Mouse (Mus musculus) embryo, embryonic 10.5 days (tissue): ENCODE measurements around the gene Ly75.

Experiments
- DNase-seq: peaks from one replicate; pipeline ENCODE4 v3.0.0-alpha.2; 2015; ENCODE audit warnings: low spot score

Ly75 gene

DNA sequence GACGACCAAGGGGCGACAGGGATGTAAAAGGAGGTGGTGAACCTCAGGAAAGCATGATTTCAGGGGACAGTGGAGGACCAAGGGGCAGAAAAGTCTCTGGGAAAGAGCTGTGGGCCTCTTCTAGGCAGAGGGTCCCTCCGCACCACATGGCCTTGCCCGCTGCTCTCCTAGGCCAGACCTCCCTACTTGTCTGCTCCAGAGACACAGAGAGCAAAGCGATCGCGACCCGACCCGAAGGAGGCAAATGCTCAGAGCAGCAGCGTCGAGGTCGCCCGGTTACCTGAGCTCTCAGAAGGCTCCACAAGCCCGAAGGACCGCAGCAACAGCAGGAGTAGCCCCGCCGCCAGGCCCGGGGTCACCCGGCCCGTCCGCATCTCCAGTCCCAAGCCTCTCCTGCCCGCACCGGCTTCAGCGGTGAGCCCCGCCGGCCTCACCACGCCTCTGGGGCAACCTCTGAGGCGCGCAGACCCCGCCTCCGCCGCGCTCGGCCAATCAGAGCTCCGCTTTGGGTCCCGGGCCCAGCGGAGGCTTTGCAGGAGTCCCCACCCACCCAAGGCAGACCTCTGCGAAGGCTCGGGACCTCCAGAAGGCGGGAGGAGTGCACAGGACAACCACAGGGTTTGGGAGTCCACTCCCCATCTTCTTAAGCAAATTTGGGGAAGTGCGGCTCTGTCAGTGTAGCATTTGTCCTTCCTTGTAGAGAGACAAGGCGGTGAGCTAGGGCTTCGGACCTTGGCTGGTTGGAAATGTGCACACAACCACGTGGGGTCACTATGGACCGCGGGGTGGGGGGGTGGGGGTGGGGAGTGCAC is at the start of gene Ly75:
Gene Ly75 (minus strand): TSS at position 446 of the 812 bp plus-strand sequence.
- DNase-seq: peak; percentile 95

DNA sequence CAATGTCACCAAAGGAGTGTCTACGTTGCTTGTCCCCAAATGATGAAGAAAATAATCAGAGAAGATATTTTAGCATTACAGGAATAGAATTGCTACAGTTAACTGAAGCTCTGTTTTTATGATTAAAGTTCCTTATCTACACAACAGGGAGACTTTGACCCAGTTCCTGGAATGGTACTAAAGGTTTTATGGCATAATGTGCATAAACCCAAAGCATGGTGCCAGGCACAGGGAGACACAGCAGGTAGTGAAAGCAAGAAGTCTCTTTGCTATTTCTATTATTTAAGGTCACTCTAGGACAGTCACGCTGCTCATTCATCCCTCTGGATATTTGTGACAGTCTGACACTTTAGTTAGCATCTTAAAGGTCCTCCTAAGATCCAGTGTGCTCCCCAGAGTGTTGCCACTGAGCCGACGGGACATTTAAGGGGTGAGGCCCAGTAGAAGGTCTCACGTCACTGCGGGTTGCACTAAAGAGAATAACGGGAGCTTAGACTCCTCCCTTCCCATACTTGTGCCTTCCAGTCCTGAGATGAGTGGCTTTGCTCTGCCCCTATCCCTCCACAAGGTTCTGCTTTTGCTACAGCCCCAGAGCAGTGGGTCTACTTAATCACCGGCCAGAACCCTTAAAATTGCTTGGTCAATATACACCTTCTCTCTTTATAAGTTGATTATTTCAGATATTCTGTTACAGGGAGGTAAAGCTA is 47.4 kb upstream of the Ly75 start:
- no peak for DNase-seq

DNA sequence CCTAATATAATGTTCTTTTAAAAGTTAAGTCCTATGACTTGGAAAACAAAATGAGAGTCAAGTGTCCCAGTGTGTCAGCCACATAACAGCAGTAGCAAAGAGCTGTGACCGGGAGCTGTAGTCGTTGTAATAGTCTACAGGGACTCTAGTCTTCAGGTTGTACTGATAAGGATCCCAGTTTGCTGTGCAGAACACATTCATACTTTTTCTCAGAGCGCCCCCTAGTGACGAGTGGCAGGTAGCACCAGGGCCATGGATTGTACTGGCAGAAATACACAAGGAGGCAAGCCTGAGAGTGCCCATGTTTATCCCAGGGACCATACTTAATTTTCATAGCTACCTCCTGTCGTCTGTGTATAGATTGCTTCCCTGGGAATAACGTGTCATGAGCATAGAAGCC is 35.0 kb upstream of the Ly75 start:
- DNase-seq: peak; percentile 90

DNA sequence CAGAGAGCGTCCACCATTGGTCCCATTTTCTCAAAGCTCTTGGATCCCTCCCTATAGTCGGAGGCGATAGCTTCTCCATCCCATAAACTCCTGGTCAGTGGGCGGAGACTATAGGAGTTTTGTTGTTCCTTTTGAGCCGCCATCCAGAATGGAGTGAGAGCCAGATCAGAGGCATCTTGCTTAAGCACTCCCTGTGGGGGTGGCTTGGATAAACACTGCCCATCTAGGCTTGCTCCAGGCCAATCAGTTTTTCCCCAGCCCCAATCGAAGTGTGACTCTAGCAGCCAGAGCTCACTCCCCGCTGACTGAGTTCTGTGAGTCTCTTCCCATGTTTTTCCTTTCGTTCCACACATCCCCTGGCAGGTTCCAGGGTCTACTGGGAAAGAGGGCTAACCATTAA is 31.2 kb upstream of the Ly75 start:
- DNase-seq: peak; percentile 34

DNA sequence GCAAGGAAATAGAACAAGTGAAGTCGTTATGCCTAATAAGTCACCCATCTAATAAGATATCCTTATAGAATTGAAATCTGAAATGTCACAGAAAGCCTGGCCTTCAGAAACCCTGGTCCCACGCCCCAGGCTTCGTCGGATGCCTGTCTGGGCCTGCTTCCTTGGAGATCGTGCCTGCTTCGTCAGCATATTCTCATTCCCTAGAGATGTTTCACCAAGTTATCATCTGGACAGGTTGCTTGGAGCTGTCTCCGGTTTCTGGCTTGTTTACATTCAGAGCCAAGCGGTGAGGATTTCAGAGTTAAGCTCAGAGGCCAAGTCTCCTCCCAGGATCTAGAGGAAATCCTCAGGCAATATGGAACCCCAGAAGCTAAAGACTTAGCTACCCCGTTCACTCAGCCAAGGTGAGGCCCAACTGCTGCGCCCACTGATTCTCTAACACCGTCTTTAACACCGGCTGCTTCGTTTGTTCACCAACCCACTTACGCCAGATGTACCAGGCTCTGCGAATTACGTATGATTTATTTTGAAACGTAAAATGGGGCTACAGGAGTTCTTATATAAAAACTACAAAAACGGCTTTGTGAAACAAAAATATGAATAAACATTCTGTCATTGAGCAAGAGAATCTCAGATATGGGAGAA is 30.0 kb upstream of the Ly75 start:
- peak; percentile 14 for DNase-seq

DNA sequence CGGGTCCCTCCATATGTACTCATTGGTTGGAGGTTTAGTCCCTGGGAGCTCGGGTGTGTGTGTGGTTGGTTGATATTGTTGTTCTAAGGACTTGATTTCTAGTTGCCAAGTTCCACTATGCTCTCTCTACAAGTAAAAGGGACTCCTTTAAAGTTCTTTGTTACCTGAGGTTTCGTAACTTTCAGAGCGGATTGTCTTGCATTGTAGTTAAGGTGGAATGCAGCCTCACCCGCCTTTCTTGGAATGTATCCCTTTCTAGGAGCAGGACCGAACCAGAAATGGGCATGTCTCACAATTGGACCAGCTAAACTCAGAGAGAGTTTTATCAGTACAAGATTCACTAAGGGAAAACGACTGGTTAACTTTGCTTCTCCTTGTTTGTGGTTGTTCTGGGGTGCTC is 28.1 kb upstream of the Ly75 start:
- no peak for DNase-seq

DNA sequence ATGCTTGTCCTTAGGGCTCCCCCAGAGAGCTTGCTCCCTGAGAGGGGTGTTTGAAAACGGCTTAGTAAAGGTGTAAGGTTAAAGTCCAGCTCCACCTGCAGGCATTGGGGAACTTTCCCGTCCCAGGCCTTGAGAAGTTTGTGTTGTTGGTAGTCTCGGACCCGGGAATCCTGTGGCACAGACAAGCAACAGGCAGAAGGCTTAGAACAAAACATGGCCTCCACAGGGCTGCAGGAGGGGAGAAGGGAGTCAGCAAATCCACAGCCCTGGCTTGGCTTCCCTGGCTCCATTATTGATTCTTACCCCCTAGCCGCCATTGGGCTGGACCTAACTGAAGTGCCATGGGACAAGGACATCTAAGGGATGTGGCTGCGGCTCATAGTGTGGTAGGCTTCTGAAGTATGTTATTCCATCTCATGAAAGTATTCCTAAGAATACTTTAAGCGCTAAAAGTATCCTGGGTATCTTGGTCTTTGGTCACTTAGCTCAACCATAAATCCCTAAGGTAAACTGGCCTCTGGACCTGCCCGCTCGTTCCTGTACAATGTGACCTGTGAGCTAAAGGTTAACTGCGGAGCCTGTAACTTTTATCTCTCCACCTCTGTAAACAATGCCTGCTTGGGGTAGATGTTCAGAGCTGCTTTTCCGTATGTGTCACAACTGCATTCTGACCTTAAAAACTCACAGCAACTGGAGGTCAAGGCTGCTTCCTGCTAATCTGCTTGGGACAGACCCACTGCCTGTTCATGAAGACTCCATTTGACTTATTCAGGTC is 27.1 kb upstream of the Ly75 start:
- DNase-seq: no peak

DNA sequence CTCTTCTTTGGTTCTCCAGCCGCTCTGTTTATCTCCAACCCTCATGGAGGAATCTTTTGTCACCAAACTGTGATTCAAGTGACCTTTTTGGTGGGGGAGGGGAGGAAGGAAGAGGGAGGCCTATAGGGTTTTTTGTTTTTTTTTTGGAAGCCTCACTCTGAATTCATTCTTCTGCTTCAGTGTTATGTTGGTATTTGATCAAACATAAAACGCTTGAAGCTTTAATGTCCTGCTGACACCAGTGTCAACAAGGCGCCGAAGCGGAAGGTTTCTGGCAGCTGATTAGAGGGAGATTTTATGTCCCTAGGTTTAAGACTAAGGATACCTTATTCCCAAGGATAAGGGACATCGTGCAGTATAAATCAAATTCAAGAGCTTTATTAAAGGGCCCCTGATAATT is 26.1 kb upstream of the Ly75 start:
- DNase-seq: no peak

DNA sequence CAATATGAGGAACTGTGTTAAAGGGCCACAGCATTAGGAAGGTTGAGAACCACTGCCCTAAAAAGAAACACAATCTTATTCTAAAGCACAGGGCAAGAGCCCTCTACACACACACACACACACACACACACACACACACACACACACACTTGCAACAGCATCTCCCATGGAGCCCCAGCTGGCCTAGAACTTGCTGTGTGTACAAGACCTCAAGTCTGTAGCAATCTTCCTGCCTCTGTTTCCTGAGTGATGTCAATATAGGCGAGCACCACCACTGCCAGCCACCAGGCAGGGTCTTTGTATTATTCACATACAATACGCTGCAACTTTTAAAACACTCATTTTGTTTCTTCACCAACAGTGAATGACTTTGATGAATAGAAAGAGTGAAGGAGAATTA is 24.3 kb upstream of the Ly75 start:
- DNase-seq: no peak

DNA sequence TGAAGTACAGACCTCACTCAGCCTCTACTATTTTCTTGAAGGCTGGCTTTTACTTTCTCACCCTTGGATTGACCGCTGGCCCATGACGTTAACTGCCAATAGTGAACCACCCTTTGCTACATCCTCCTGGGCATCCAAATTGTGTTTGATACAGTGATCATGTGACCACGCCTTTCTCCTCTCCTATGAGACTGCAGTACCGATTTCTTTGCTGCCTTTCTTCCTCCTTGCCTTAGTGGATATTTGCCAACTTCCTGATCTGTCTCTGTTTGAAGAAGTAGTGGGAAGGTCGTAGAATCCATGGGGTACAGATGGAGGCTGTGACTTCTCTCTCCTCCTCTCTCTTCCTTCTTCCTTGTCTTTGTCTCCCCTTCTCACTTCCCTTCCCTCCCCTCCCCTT is 22.3 kb upstream of the Ly75 start:
- no peak for DNase-seq

DNA sequence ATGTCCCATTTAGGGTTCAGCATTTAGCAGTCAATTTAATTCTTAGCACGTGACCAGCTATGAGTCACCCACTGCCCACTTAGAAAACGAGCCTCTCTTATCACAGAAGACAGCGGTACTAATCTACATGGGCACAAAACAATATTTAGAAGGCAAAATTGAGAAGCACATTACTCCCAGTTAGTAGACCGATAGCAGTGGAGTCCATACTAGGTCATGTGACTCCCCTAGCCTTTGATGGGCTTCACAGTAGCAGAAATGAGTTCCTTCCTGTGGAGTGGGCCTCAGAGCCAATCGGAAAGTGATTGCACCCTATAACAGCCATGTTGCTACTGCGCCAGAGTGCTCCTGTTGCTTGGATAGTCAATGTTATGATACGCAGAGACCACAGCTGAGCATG is 21.7 kb upstream of the Ly75 start:
- no peak for DNase-seq

DNA sequence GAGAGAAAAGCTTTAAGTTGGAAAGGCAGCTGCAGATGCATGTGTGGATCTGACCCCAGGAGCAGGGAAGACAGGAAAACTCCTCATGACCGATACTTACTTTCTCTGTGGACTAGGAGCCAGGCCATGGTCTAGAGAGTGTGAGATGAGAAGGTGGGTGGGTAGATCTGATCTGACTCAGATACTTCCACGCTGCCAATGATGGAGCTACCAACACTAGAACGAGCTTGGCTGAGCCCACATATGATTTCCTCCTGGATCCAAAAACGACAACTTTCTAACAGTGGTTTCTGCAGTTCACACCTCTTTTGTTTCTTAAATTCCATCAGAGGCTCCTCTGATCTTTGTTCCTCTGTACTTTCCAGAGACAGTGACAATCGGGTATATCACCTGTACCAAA is 18.6 kb upstream of the Ly75 start:
- no peak for DNase-seq

DNA sequence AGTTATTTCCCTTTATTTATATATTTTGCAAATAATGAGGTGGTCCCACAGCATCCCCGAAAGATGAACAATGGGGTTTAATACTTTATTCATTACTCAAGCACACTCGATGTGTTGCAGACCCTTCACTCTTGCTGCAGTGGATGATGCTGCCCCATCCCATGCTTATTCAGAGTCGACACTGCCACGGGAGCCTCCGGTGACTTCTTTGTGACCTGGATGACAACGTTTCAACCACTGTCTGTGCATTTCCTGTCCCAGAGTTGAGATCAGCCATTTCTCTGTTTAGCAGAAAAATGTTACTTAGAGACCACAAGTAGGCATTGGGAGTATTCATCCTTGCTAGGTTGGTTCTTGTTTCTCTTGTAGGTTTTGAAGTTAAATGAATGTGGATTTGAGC is 10.7 kb upstream of the Ly75 start:
- DNase-seq: no peak

DNA sequence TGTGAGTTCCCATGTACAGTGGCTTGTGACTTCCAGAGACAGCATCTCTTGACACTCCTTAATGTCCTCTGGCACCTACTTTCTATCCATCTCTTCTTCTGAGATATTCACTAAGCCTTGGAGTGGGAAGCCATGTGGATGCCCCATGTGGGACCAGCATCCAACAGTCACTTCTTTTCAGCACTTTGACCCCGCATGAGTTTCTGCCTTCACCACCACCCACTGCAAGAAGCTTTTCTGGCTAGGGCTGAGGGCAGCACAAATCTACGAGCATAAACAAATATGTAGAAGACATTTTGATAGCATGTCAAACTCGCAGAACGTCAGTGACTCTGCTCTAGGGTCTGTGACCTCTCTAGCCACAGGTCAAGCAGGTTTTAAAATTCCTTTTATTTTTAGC is 9.2 kb upstream of the Ly75 start:
- no peak for DNase-seq

DNA sequence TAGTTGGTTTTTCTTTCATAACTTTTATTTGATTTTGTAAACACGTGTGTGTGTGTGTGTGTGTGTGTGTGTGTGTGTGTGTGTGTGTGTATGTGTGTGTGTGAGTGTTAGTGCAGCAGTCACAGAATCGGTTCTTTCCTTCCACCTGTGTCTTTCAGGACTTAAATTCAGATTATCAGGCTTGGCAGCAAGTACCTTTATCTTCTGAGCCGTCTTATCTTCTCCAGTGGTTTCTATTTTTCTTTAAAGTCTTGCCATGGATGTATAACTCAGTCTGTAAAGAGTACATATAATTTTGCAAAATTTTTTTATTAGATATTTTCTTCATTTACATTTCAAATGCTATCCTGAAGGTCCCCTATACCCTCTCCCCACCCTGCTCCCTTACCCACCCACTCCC is 4.3 kb upstream of the Ly75 start:
- DNase-seq: no peak

DNA sequence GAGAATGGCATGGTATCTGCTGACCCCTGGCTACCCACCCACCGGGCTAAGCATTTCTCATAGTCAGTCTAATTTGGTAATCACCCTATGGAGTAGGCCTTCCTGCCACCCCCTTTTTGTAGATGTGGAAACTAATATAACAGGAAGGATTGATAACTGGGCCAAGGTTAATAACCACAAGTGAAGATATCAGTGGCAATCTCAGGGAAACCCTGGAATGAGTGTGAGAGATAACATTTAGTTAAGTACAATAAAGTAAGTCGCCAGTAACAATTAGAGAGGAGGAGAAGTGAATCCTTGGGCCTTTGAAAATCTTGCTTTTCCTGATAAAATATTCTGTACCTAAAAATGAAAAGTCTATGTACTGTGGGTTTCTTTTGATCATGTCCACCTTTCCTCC is 3.7 kb upstream of the Ly75 start:
- DNase-seq: no peak

DNA sequence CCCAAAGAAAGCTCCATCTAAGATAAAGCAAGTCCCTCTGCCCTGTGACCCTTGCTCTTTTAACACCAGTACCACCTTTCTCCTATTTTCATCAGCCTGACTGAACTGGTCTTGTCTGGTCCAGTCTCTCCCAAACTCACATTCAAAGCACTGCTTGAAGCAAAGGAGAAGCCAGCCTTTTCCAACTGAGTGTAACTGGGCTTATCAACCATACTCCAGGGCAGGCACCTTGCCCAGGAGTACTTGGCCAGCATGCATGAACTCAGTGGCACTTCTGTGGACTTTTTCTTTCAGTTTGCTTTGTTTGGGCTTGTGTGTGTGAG is 1.6 kb upstream of the Ly75 start:
- no peak for DNase-seq

DNA sequence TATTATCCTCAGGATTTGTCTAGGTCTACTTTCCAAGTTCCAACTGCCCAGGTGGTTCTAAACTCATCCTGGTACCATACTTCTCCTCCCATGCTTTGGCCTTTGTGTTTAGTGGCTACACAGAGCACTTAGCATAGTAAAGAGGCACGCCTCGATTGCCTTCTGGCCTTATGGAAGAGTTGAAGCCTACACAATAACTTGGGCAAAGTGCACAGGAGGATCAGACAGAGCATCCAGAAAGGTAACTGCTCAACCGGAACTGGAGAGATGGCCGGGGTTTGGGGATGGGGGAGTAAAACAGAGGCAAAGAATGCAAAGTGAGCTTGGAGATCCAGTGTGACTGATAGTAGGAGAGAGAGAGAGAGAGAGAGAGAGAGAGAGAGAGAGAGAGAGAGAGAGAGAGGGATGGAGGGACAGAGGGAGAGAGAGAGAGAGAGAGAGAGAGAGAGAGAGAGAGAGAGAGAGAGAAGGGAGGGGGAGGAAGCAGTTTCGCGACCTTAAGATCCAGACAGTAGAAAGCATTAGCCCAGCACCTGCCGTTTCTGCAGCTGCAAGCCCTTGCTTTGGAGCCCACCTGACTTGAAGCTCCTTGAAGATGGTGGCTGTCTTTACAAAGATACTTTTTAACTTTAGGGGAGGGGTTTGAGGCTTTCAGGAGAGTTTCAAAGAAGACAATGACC is 1.1 kb upstream of the Ly75 start:
- DNase-seq: no peak

DNA sequence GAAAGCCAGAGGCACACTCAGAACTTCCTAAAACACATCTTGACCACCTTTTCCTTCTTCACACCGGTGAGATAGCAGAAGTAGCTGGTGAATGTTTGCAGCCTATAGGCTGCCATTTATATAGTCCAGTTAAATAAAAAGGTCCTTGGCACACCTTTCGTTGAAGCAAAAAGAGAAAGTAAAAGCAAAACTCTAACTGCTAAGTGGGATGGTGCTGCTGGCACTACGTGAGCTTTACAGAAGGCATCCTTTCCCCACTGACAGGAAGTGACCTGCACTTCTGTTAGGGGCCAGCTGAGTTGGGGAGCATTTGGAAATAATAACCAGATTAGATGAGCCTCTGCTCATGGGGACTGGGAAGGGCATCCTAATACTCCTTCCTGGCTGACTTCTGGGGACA is 757 bp downstream of the Ly75 start:
- no peak for DNase-seq

DNA sequence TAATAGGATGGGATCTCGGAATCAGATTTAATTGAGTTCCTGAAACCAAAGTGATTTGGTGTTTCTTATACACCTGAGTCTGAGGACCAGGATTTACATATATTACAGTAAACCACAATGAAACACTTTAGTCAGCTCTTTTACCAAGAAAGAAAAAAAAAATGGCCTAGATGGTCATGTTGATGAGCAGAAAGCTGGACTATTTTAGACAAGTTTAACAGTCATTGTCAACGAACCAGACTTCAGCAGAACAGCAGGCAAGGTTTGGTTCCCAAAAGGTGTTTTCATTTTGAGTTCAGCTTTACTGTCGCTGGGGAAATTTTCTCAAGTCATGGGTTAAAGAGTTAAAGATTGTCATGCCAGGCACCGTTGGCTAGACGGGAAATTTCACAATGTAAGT is 5.8 kb downstream of the Ly75 start:
- no peak for DNase-seq

DNA sequence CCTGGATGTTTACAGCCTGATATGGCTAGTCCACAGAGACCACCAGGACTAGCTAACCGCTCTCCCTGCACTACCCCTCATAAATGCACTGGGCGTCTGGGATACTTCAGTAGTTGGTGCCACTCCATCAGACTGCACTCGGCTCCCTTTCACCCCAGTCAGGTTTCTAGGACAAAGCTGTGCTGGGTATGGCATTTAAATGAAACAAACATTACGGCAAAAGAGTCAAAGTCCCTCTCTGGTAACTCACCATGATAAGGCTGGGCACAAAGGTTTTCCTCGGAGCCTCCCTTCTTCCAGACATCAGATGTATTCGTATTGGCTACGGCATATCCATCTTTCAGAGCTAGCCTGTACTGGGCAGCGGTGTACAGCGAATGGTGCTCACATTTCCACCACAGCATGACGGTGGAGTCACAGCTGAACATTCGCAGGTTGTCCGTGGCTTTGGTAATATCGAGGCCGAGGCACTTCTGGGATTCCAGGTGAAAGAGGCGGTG is 7.4 kb downstream of the Ly75 start:
- no peak for DNase-seq

DNA sequence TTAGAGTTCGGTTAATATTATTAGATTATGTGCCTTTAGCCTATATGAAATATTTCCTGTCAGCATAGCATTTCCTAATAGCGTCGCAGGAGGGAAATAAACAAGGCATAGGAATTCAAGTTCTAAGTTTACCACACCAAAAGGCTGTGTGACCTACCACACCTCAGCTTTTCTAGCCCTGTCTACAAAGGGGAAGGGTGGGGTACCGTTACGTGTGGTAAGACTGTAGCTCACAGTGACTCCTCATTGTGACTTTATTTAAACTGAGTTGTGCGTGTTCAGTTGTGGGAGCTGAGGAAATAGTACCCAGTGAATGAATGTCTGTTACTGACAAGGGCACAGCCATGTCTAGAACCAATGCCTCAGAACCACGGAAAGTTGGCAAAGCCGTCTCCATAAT is 8.0 kb downstream of the Ly75 start:
- DNase-seq: no peak
